Mouse (Mus musculus): Measurements from ENCODE around the gene Zkscan1. TPM values are rescaled to one million over a fixed set of nuclear protein-coding genes. Genes with fewer than 3 reads are reported as not detected.
A peak's percentile ranks its signal among the peaks of the same experiment; 100 is the strongest.
"Not testable (repeated sequence)": the region's sequence is repeated elsewhere in the genome, so short reads cannot be mapped to it uniquely, and the experiment has no call there.

The Zkscan1 gene
- 10 to 100 TPM; 49.4 to 53.5 TPM for total RNA-seq (2021)
- long read RNA-seq, experiment 1, partial matches to known transcripts = 0 of 5 reads
- long read RNA-seq, experiment 1, other reads (novel, unspliced or antisense) = 5 of 5 reads
- long read RNA-seq, experiment 2, full-length matches to known transcripts = 1 of 9 reads
- long read RNA-seq, experiment 2, partial matches to known transcripts = 0 of 9 reads
- long read RNA-seq, experiment 2, other reads (novel, unspliced or antisense) = 8 of 9 reads

- peak; percentile 26 to 61 for DNase-seq (ENCODE audit: low spot score in 2 of 2)
Measured at GRCm38 (mm10) chr5:138084996-138085395, at the start of gene Zkscan1. Gene Zkscan1, plus strand, starts transcription at chr5:138085084.

GRCm38 (mm10) chr5:138052894-138053293 lies 32.0 kb upstream of the Zkscan1 start, which contains the start of gene Smok3c:
Gene Smok3c, plus strand, starts transcription at chr5:138053194.
- DNase-seq (ENCODE audit: low spot score in 2 of 2) = not testable (repeated sequence)

- no peak for DNase-seq (ENCODE audit: low spot score in 2 of 2)
Measured at GRCm38 (mm10) chr5:138073803-138074202, 11.1 kb upstream of the Zkscan1 start.

- DNase-seq (ENCODE audit: low spot score in 2 of 2) = no peak
Measured at GRCm38 (mm10) chr5:138075684-138076083, 9.2 kb upstream of the Zkscan1 start.

GRCm38 (mm10) chr5:138076148-138076547 lies 8.7 kb upstream of the Zkscan1 start:
- DNase-seq (ENCODE audit: low spot score in 2 of 2) = no peak

- DNase-seq (ENCODE audit: low spot score in 2 of 2) = no peak
Measured at GRCm38 (mm10) chr5:138080456-138080855, 4.4 kb upstream of the Zkscan1 start.

GRCm38 (mm10) chr5:138081446-138081845 lies 3.4 kb upstream of the Zkscan1 start:
- DNase-seq (ENCODE audit: low spot score in 2 of 2) = no peak

- DNase-seq (ENCODE audit: low spot score in 2 of 2) = no peak
Measured at GRCm38 (mm10) chr5:138083318-138083900, 1.5 kb upstream of the Zkscan1 start.

- no peak for DNase-seq (ENCODE audit: low spot score in 2 of 2)
Measured at GRCm38 (mm10) chr5:138083936-138084335, 948 bp upstream of the Zkscan1 start.

- DNase-seq (ENCODE audit: low spot score in 2 of 2) = no peak
Measured at GRCm38 (mm10) chr5:138084507-138084906, 377 bp upstream of the Zkscan1 start.

GRCm38 (mm10) chr5:138085421-138085911 lies 582 bp downstream of the Zkscan1 start:
- DNase-seq (ENCODE audit: low spot score in 2 of 2) = no peak

GRCm38 (mm10) chr5:138086842-138087241 lies 2.0 kb downstream of the Zkscan1 start:
- no peak for DNase-seq (ENCODE audit: low spot score in 2 of 2)

GRCm38 (mm10) chr5:138088366-138088765 lies 3.5 kb downstream of the Zkscan1 start:
- no peak for DNase-seq (ENCODE audit: low spot score in 2 of 2)

- no peak for DNase-seq (ENCODE audit: low spot score in 2 of 2)
Measured at GRCm38 (mm10) chr5:138089108-138089551, 4.2 kb downstream of the Zkscan1 start.

GRCm38 (mm10) chr5:138090271-138090670 lies 5.4 kb downstream of the Zkscan1 start:
- DNase-seq (ENCODE audit: low spot score in 2 of 2) = no peak

GRCm38 (mm10) chr5:138090737-138091136 lies 5.9 kb downstream of the Zkscan1 start:
- DNase-seq (ENCODE audit: low spot score in 2 of 2) = no peak

GRCm38 (mm10) chr5:138092771-138093170 lies 7.9 kb downstream of the Zkscan1 start:
- no peak for DNase-seq (ENCODE audit: low spot score in 2 of 2)

- no peak for DNase-seq (ENCODE audit: low spot score in 2 of 2)
Measured at GRCm38 (mm10) chr5:138094474-138094873, 9.6 kb downstream of the Zkscan1 start.

GRCm38 (mm10) chr5:138104976-138105375 lies 20.1 kb downstream of the Zkscan1 start:
- no peak for DNase-seq (ENCODE audit: low spot score in 2 of 2)

- no peak for DNase-seq (ENCODE audit: low spot score in 2 of 2)
Measured at GRCm38 (mm10) chr5:138107130-138107529, 22.2 kb downstream of the Zkscan1 start.

GRCm38 (mm10) chr5:138109847-138110396 lies 25.0 kb downstream of the Zkscan1 start:
- not testable (repeated sequence) for DNase-seq (ENCODE audit: low spot score in 2 of 2)
